Mouse (Mus musculus) megakaryocyte, embryonic 14.5 days (primary cell): ENCODE results near the gene Zscan29.

Experiments
- FLI1 ChIP-seq: IDR thresholded peaks from 2 replicates; pipeline ENCODE4 v1.6.1; 2012; ENCODE audit warnings: low read length, inconsistent platforms, mixed read lengths
- GATA1 ChIP-seq: IDR thresholded peaks from 3 replicates; pipeline ENCODE4 v1.6.1; 2012; ENCODE audit warnings: mixed read lengths, low read length, inconsistent platforms, borderline replicate concordance

GRCm38 (mm10) chr2:121127536-121127935 lies 43.4 kb downstream of the Zscan29 start:
- TF ChIP-seq GATA1: no peak
- no peak for TF ChIP-seq FLI1
